9 mouse cellular contexts compared by ENCODE assay signal in genomic region chr4:97689456-97690383, GRCm38 (mm10).
A peak's percentile ranks its signal among the peaks of the same experiment; 100 is the strongest.
DNase-seq lines count a peak whose midpoint lies in the region; ATAC-seq and TF ChIP-seq lines count a peak whose summit lies in the region.
"Had no signal": no experiment of that assay in that cellular context is flagged by ENCODE, and none has a peak within 500 bp of the region (broad histone marks: within the 10 kb centered on the region; RNA-seq: fewer than 3 reads in every experiment).

No protein-coding gene starts in this region.

- H3K4me2 ChIP-seq in intestine, postnatal 0 days (replicated peaks; ENCODE audit: low read depth), result no peak overlapping the region
- no peak overlapping the region for H3K4me2 ChIP-seq in lung, embryonic 16.5 days (ENCODE audit: low read depth, low read length)
- no peak overlapping the region for H3K4me2 ChIP-seq in forebrain, embryonic 12.5 days

- H3K4me3 ChIP-seq in intestine, postnatal 0 days (ENCODE audit: low read depth, low read length), result no peak overlapping the region
- no peak overlapping the region for H3K4me3 ChIP-seq in lung, embryonic 16.5 days (ENCODE audit: low read length)
- no peak overlapping the region for H3K4me3 ChIP-seq in forebrain, embryonic 12.5 days (replicated peaks)

- TF ChIP-seq CTCF in intestine, postnatal 0 days (IDR thresholded peaks at IDR 0.05; ENCODE audit: low read depth), result no peak

- H3K9me3 ChIP-seq in intestine, postnatal 0 days (ENCODE audit: control insufficient read depth), result no peaks in the 10 kb centered on the region
- no peaks in the 10 kb centered on the region for H3K9me3 ChIP-seq in lung, embryonic 16.5 days (ENCODE audit: control insufficient read depth, low read length)
- no peaks in the 10 kb centered on the region for H3K9me3 ChIP-seq in forebrain, embryonic 12.5 days

- no peak overlapping the region for H3K27ac ChIP-seq in intestine, postnatal 0 days (ENCODE audit: low read depth, low read length)
- H3K27ac ChIP-seq in lung, embryonic 16.5 days (ENCODE audit: low read length), result peak overlapping the region; percentile 34
- H3K27ac ChIP-seq in forebrain, embryonic 12.5 days, result no peak overlapping the region

- no peaks in the 10 kb centered on the region for H3K27me3 ChIP-seq in intestine, postnatal 0 days (replicated peaks; ENCODE audit: control insufficient read depth, insufficient read depth, low read length)
- H3K27me3 ChIP-seq in lung, embryonic 16.5 days (ENCODE audit: control insufficient read depth, insufficient read depth, low read depth, low read length), result no peaks in the 10 kb centered on the region
- no peaks in the 10 kb centered on the region for H3K27me3 ChIP-seq in forebrain, embryonic 12.5 days

- 49% methylated on average over 8 of the region's 8 CpGs for WGBS in intestine, postnatal 0 days
- 31% methylated on average over 8 of the region's 8 CpGs for WGBS in lung, embryonic 16.5 days
- 73% methylated on average over 8 of the region's 8 CpGs for WGBS in forebrain, embryonic 12.5 days

- ATAC-seq in intestine, postnatal 0 days, result 0 out of 2 replicates have a peak, but pooled peaks have one; percentile 28
- peak; percentile 93 for ATAC-seq in lung, embryonic 16.5 days (ENCODE audit: low read depth)
- ATAC-seq in forebrain, embryonic 12.5 days (ENCODE audit: low FRiP score), result no peak
- ATAC-seq: inflammation-experienced regulatory T-cells, adult 6 months had no signal

- peak; percentile 41 for DNase-seq in adrenal gland, adult 2 months
- no peak for DNase-seq in adrenal gland, postnatal 4 days (ENCODE audit: low spot score in 2 of 2)
- peak; percentile 44 for DNase-seq in gastrocnemius, postnatal 10 days
- no peak for DNase-seq in left cerebral cortex, adult 11 months (ENCODE audit: low spot score)
- DNase-seq in layer of hippocampus, adult 9-10 months (ENCODE audit: low spot score), result no peak

- H3K4me1 ChIP-seq in intestine, postnatal 0 days (replicated peaks; ENCODE audit: control insufficient read depth, insufficient read depth, low read length), result no peaks in the 10 kb centered on the region
- H3K4me1 ChIP-seq in lung, embryonic 16.5 days (replicated peaks; ENCODE audit: control insufficient read depth, insufficient read depth, low read length), result peaks cover 7% of the 10 kb centered on the region; the same call in 1 of the 2 replicates
- H3K4me1 ChIP-seq in forebrain, embryonic 12.5 days, result no peaks in the 10 kb centered on the region

- H3K36me3 ChIP-seq in intestine, postnatal 0 days (ENCODE audit: control insufficient read depth, insufficient read depth), result no peaks in the 10 kb centered on the region
- H3K36me3 ChIP-seq in lung, embryonic 16.5 days (ENCODE audit: control insufficient read depth, insufficient read depth, low read length), result no peaks in the 10 kb centered on the region
- H3K36me3 ChIP-seq in forebrain, embryonic 12.5 days (replicated peaks), result no peaks in the 10 kb centered on the region

- no peak overlapping the region for H3K9ac ChIP-seq in intestine, postnatal 0 days (ENCODE audit: low read depth, low read length)
- H3K9ac ChIP-seq in lung, embryonic 16.5 days (ENCODE audit: low read length), result no peak overlapping the region
- no peak overlapping the region for H3K9ac ChIP-seq in forebrain, embryonic 12.5 days

Comparison
In these comparisons a context has a peak if more than half of its experiments do, and no peak if none do; other contexts are left out.
1. DNase-seq: peak in adrenal gland, adult 2 months (single experiment) and gastrocnemius, postnatal 10 days (single experiment); none in adrenal gland, postnatal 4 days (0 of 2), left cerebral cortex, adult 11 months (single experiment) and layer of hippocampus, adult 9-10 months (single experiment).